Mouse (Mus musculus): Measurements from ENCODE around the gene Fgf9.

GRCm38 (mm10) chr14:58076030-58076521 is 5.7 kb downstream of the Fgf9 start:
- no peak for TF ChIP-seq ZNF384 (IDR thresholded peaks at IDR 0.05; ENCODE audit: low read depth, low read length)
- no peak for TF ChIP-seq POLR2AphosphoS2 (IDR thresholded peaks at IDR 0.05; ENCODE audit: low read length)
- TF ChIP-seq CTCF (IDR thresholded peaks at IDR 0.05 in 2 of 3, conservative IDR thresholded peaks at IDR 0.05 in 1 of 3; ENCODE audit: control insufficient read depth in 1 of 3, insufficient read depth in 1 of 3, low read depth in 2 of 3, low read length in 3 of 3, poor library complexity in 1 of 3, severe bottlenecking in 1 of 3): no peak
- 0 out of 4 replicates have a peak, but pooled peaks of 1 of the 2 experiments have one; percentile 15 for TF ChIP-seq POLR2A (IDR thresholded peaks at IDR 0.05; ENCODE audit: control insufficient read depth in 1 of 2, insufficient read depth in 1 of 2, low read depth in 1 of 2, low read length in 2 of 2, poor library complexity in 1 of 2)
- no peak for TF ChIP-seq EP300 (IDR thresholded peaks at IDR 0.05; ENCODE audit: low read depth in 1 of 2, low read length in 2 of 2)
- no peak for TF ChIP-seq E2F4 (IDR thresholded peaks at IDR 0.05; ENCODE audit: borderline replicate concordance, low read depth, low read length)
- no peak for TF ChIP-seq CHD2 (IDR thresholded peaks at IDR 0.05; ENCODE audit: low read length)
- no peak for TF ChIP-seq ZC3H11A (IDR thresholded peaks at IDR 0.05; ENCODE audit: low read depth, low read length)
- TF ChIP-seq NELFE (IDR thresholded peaks at IDR 0.05; ENCODE audit: low read depth, low read length): no peak
- no peak for TF ChIP-seq TCF12 (IDR thresholded peaks at IDR 0.05; ENCODE audit: low read depth, low read length)
- TF ChIP-seq RAD21 (IDR thresholded peaks at IDR 0.05; ENCODE audit: low read depth, low read length): no peak
- no peak for TF ChIP-seq SIN3A (IDR thresholded peaks at IDR 0.05; ENCODE audit: low read length)

Data from MEL (cell line).